In genomic region chr8:70803761-70804480, GRCm38 (mm10) we compare ENCODE assay signal across 8 mouse cellular contexts. TPM values are rescaled to one million over a fixed set of nuclear protein-coding genes. Genes with fewer than 3 reads are reported as not detected.
DNase-seq lines count a peak whose midpoint lies in the region; ATAC-seq lines count a peak whose summit lies in the region.

No protein-coding gene starts in this region.

- peak overlapping the region; percentile 45 for H3K9ac ChIP-seq in intestine, embryonic 15.5 days
- peak overlapping the region; percentile 75 for H3K9ac ChIP-seq in liver, embryonic 12.5 days
- peak overlapping the region; percentile 66 for H3K9ac ChIP-seq in stomach, embryonic 16.5 days (ENCODE audit: low read length)

- no peak for ATAC-seq in CD4-positive, CD25-positive, alpha-beta regulatory T cell, adult 4 months
- ATAC-seq in intestine, embryonic 15.5 days, result peak; percentile 20; the same call in 1 of the 2 replicates
- ATAC-seq in liver, embryonic 12.5 days, result peak; percentile 54
- peak; percentile 44 for ATAC-seq in monocyte, adult 5-6 weeks (replicated peaks; ENCODE audit: insufficient number of reproducible peaks, low FRiP score, low TSS enrichment, poor library complexity, severe bottlenecking)
- ATAC-seq in stomach, embryonic 16.5 days (ENCODE audit: insufficient read depth, low FRiP score), result 0 out of 2 replicates have a peak, but pooled peaks have one; percentile 6

- H3K27ac ChIP-seq in intestine, embryonic 15.5 days, result no peak overlapping the region
- H3K27ac ChIP-seq in liver, embryonic 12.5 days, result peak overlapping the region; percentile 78
- no peak overlapping the region; the same call in 1 of the 2 replicates for H3K27ac ChIP-seq in stomach, embryonic 16.5 days (ENCODE audit: low read length)

- H3K4me1 ChIP-seq in intestine, embryonic 15.5 days (replicated peaks), result peaks cover 13% of the 10 kb centered on the region
- peaks cover 83% of the 10 kb centered on the region for H3K4me1 ChIP-seq in liver, embryonic 12.5 days
- H3K4me1 ChIP-seq in stomach, embryonic 16.5 days (ENCODE audit: control insufficient read depth, insufficient read depth, low read length), result peaks cover 10% of the 10 kb centered on the region; the same call in 1 of the 2 replicates

- peak overlapping the region; percentile 96 for H3K4me2 ChIP-seq in intestine, embryonic 15.5 days (replicated peaks)
- peak overlapping the region; percentile 99 for H3K4me2 ChIP-seq in liver, embryonic 12.5 days
- H3K4me2 ChIP-seq in stomach, embryonic 16.5 days (ENCODE audit: low read depth, low read length), result peak overlapping the region; percentile 96

- 2% methylated on average over 47 of the region's 47 CpGs for WGBS in intestine, embryonic 15.5 days
- 1% methylated on average over 38 of the region's 47 CpGs for WGBS in liver, embryonic 12.5 days (ENCODE audit: insufficient replicate concordance)
- WGBS in stomach, embryonic 16.5 days, result 2% methylated on average over 47 of the region's 47 CpGs

- no peaks in the 10 kb centered on the region for H3K36me3 ChIP-seq in intestine, embryonic 15.5 days
- H3K36me3 ChIP-seq in liver, embryonic 12.5 days, result no peaks in the 10 kb centered on the region
- no peaks in the 10 kb centered on the region for H3K36me3 ChIP-seq in stomach, embryonic 16.5 days (ENCODE audit: control insufficient read depth, insufficient read depth, low read length)

- DNase-seq in CD4-positive, CD25-positive, alpha-beta regulatory T cell, adult 2 months (ENCODE audit: low read depth, low spot score), result peak; percentile 59
- DNase-seq in NIH3T3 (ENCODE audit: low read depth), result peak; percentile 24
- DNase-seq in frontal cortex, postnatal 10 days (ENCODE audit: low spot score in 2 of 2), result peak; percentile 46 to 56

- peak overlapping the region; percentile 55 for H3K4me3 ChIP-seq in intestine, embryonic 15.5 days (replicated peaks)
- peak overlapping the region; percentile 68 for H3K4me3 ChIP-seq in liver, embryonic 12.5 days
- H3K4me3 ChIP-seq in stomach, embryonic 16.5 days (replicated peaks; ENCODE audit: low read length), result peak overlapping the region; percentile 63

- no peaks in the 10 kb centered on the region for H3K9me3 ChIP-seq in intestine, embryonic 15.5 days
- no peaks in the 10 kb centered on the region for H3K9me3 ChIP-seq in liver, embryonic 12.5 days (replicated peaks)
- no peaks in the 10 kb centered on the region for H3K9me3 ChIP-seq in stomach, embryonic 16.5 days (replicated peaks; ENCODE audit: control insufficient read depth, low read length)

- H3K27me3 ChIP-seq in intestine, embryonic 15.5 days (replicated peaks), result peaks cover 26% of the 10 kb centered on the region
- H3K27me3 ChIP-seq in liver, embryonic 12.5 days (replicated peaks), result peaks cover 66% of the 10 kb centered on the region
- H3K27me3 ChIP-seq in stomach, embryonic 16.5 days (ENCODE audit: control insufficient read depth, insufficient read depth, low read length), result peaks cover 22% of the 10 kb centered on the region

RNA-seq across cellular contexts. Expression of gene Mast3, which starts 0.9 kb away (rescaled TPM):
- 10 to 100 TPM; 15.1 to 17.5 TPM for polyA plus RNA-seq in CD4-positive, CD25-positive, alpha-beta regulatory T cell, adult 4 months (2017; shearing (Covaris generic))
- polyA plus RNA-seq in intestine, embryonic 15.5 days (2015; fragmentation: Nextera tagmentation; extraction: Ambion mirVana), result 13.2 and 16.8 TPM in 2 replicates
- polyA plus RNA-seq in liver, embryonic 12.5 days (2016; fragmentation: Nextera tagmentation; extraction: Ambion mirVana), result 9.8 and 10.4 TPM in 2 replicates
- 9.6 to 28.2 TPM (median 11.6 TPM) in 3 replicates for total RNA-seq in monocyte, adult 5-6 weeks (2017)
- 10.0 and 10.5 TPM in 2 replicates for polyA plus RNA-seq in stomach, embryonic 16.5 days (2015; fragmentation: Nextera tagmentation; extraction: Ambion mirVana)

RNA-seq across cellular contexts. Expression of gene Il12rb1, which starts 4.3 kb away (rescaled TPM):
- 10 to 100 TPM; 13.7 to 24.7 TPM for polyA plus RNA-seq in CD4-positive, CD25-positive, alpha-beta regulatory T cell, adult 4 months (2017; shearing (Covaris generic))
- 0.29 and 0.40 TPM in 2 replicates for polyA plus RNA-seq in intestine, embryonic 15.5 days (2015; fragmentation: Nextera tagmentation; extraction: Ambion mirVana)
- polyA plus RNA-seq in liver, embryonic 12.5 days (2016; fragmentation: Nextera tagmentation; extraction: Ambion mirVana), result 0.18 and 0.22 TPM in 2 replicates
- total RNA-seq in monocyte, adult 5-6 weeks (2017), result 2.7 to 11.0 TPM (median 7.9 TPM) in 3 replicates
- polyA plus RNA-seq in stomach, embryonic 16.5 days (2015; fragmentation: Nextera tagmentation; extraction: Ambion mirVana), result 0.23 TPM in 1 of 2 replicates, not detected in the other

RNA-seq across cellular contexts. Expression of gene Pik3r2, which starts 27.4 kb away (rescaled TPM):
- polyA plus RNA-seq in CD4-positive, CD25-positive, alpha-beta regulatory T cell, adult 4 months (2017; shearing (Covaris generic)), result 1 to 10 TPM; 4.3 to 4.5 TPM
- 53.1 and 55.3 TPM in 2 replicates for polyA plus RNA-seq in intestine, embryonic 15.5 days (2015; fragmentation: Nextera tagmentation; extraction: Ambion mirVana)
- 23.3 and 27.3 TPM in 2 replicates for polyA plus RNA-seq in liver, embryonic 12.5 days (2016; fragmentation: Nextera tagmentation; extraction: Ambion mirVana)
- total RNA-seq in monocyte, adult 5-6 weeks (2017), result 5.5 to 12.7 TPM (median 10.3 TPM) in 3 replicates
- 57.6 and 60.8 TPM in 2 replicates for polyA plus RNA-seq in stomach, embryonic 16.5 days (2015; fragmentation: Nextera tagmentation; extraction: Ambion mirVana)

RNA-seq across cellular contexts. Expression of gene Arrdc2, which starts 35.6 kb away (rescaled TPM):
- 1 to 10 TPM; 3.4 to 3.7 TPM for polyA plus RNA-seq in CD4-positive, CD25-positive, alpha-beta regulatory T cell, adult 4 months (2017; shearing (Covaris generic))
- 7.5 TPM in 2 replicates for polyA plus RNA-seq in intestine, embryonic 15.5 days (2015; fragmentation: Nextera tagmentation; extraction: Ambion mirVana)
- polyA plus RNA-seq in liver, embryonic 12.5 days (2016; fragmentation: Nextera tagmentation; extraction: Ambion mirVana), result 16.1 and 17.8 TPM in 2 replicates
- 24.6 to 27.9 TPM (median 26.7 TPM) in 3 replicates for total RNA-seq in monocyte, adult 5-6 weeks (2017)
- polyA plus RNA-seq in stomach, embryonic 16.5 days (2015; fragmentation: Nextera tagmentation; extraction: Ambion mirVana), result 6.0 and 7.1 TPM in 2 replicates

RNA-seq across cellular contexts. Expression of gene Mpv17l2, which starts 43.2 kb away (rescaled TPM):
- 10 to 100 TPM; 30.2 to 39.2 TPM for polyA plus RNA-seq in CD4-positive, CD25-positive, alpha-beta regulatory T cell, adult 4 months (2017; shearing (Covaris generic))
- polyA plus RNA-seq in intestine, embryonic 15.5 days (2015; fragmentation: Nextera tagmentation; extraction: Ambion mirVana), result 59.1 and 72.6 TPM in 2 replicates
- polyA plus RNA-seq in liver, embryonic 12.5 days (2016; fragmentation: Nextera tagmentation; extraction: Ambion mirVana), result 52.2 and 52.7 TPM in 2 replicates
- total RNA-seq in monocyte, adult 5-6 weeks (2017), result 2.0 to 11.3 TPM (median 4.8 TPM) in 3 replicates
- polyA plus RNA-seq in stomach, embryonic 16.5 days (2015; fragmentation: Nextera tagmentation; extraction: Ambion mirVana), result 47.6 and 54.3 TPM in 2 replicates

Comparison
In these comparisons a context has a peak if more than half of its experiments do, and no peak if none do; other contexts are left out.
1. RNA of gene Il12rb1, which starts 4.3 kb away (polyA plus RNA-seq): 13.7 to 24.7 TPM in CD4-positive, CD25-positive, alpha-beta regulatory T cell, adult 4 months; 0.29 to 0.40 TPM in intestine, embryonic 15.5 days, 0.23 TPM in stomach, embryonic 16.5 days and 0.18 to 0.22 TPM in liver, embryonic 12.5 days; every median in the first group is over 10 times any median in the second.
2. Peak in every context shown above with its lines, with median percentiles within 50 percentile points of each other: DNase-seq, H3K4me2 ChIP-seq, H3K4me3 ChIP-seq and H3K9ac ChIP-seq.